Mouse (Mus musculus): ENCODE data around the gene Pdcd5.

DNA sequence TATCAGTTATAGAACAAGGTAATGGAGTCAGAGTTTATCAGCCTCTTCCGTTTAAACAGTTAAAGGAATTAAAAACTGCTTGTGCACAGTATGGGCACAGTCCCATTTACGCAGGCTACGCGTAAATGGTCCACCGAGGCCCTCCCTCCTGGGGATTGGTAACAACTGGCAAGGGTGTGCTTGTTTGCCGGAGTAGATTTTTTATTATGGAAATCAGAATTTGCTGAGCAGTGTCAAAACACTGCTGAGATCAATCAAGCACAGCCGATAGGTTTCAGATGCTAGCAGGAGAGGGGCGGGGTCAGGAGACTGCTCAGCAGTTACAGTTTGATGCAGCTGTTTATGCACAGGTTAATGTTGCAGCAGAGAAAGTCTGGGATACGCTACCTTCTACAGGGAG lies 41.0 kb upstream of the Pdcd5 start:
- TF ChIP-seq CTCF (IDR thresholded peaks at IDR 0.05; ENCODE audit: extremely low read depth, insufficient read depth, insufficient read length, insufficient replicate concordance) (no peak), POLR2A (IDR thresholded peaks at IDR 0.05; ENCODE audit: low read depth, low read length) (no peak)
